Mouse (Mus musculus): ENCODE data around the gene Nr3c2.

DNA sequence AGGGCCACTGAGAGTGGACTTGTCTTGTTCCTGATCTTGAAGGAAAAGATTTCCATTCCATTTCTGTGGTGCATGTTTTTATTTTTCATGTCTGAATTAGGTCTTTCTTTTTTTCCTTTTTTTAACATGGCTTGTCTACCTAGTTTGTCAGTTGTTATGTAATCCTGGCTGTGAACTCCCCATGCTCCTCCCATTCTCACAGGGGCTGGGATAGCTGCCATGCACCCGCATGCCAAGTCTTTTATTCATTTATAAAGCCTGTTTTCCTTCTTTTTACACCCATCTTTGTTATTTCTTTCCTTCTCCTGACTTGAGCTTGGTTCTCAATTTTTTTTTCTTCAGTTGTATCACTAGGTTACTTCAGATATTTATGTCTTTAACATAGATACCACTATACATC lies 337.5 kb downstream of the Nr3c2 start:
- TF ChIP-seq CTCF (IDR thresholded peaks at IDR 0.05; ENCODE audit: extremely low read depth, insufficient read depth, insufficient read length, insufficient replicate concordance) = no peak
- no peak for TF ChIP-seq POLR2A (IDR thresholded peaks at IDR 0.05; ENCODE audit: low read depth, low read length)

All from spleen, adult 2 months (tissue).